Mouse (Mus musculus) stomach, postnatal 0 days (tissue): ENCODE measurements around the gene Ip6k1. TPM values are rescaled to one million over a fixed set of nuclear protein-coding genes. Genes with fewer than 3 reads are reported as not detected.

Experiments used
- ATAC-seq: fragments of 200-750 bp; cut with Nextera tagmentation; 2 replicates; pipeline ENCODE4 v1.8.0; 2017; ENCODE audit not compliant: low FRiP score, low TSS enrichment
- DNase-seq: peaks from one replicate; pipeline ENCODE4 v3.0.0-alpha.2; 2016; ENCODE audit warnings: low spot score
- H3K27ac ChIP-seq: fragments of 300-500 bp; sonication (generic); replicated peaks from 2 replicates; pipeline ENCODE4 v1.5.1; 2014; ENCODE audit warnings: mild to moderate bottlenecking, control low read depth
- H3K27me3 ChIP-seq: fragments of 300-500 bp; sonication (generic); 2 replicates; pipeline ENCODE4 v1.6.1; 2014; ENCODE audit warnings: low read length; ENCODE audit not compliant: control insufficient read depth, insufficient read depth
- H3K36me3 ChIP-seq: fragments of 300-500 bp; sonication (generic); 2 replicates; pipeline ENCODE4 v1.6.1; 2014; ENCODE audit warnings: low read length, mixed read lengths; ENCODE audit not compliant: control insufficient read depth, insufficient read depth
- H3K4me1 ChIP-seq: fragments of 300-500 bp; sonication (generic); replicated peaks from 2 replicates; pipeline ENCODE4 v1.6.1; 2014; ENCODE audit warnings: antibody characterized with exemption; ENCODE audit not compliant: control insufficient read depth, insufficient read depth
- H3K4me2 ChIP-seq: fragments of 300-500 bp; sonication (generic); replicated peaks from 2 replicates; pipeline ENCODE4 v1.6.1; 2014; ENCODE audit warnings: low read depth, mild to moderate bottlenecking, control low read depth, moderate library complexity
- H3K4me3 ChIP-seq: fragments of 300-500 bp; sonication (generic); 2 replicates; pipeline ENCODE4 v1.5.1; 2014; ENCODE audit warnings: low read depth, low read length, control low read depth
- H3K9ac ChIP-seq: fragments of 300-500 bp; sonication (generic); 2 replicates; pipeline ENCODE4 v1.6.1; 2014; ENCODE audit warnings: mild to moderate bottlenecking, low read length, control low read depth, mixed read lengths
- H3K9me3 ChIP-seq: fragments of 300-500 bp; sonication (generic); 2 replicates; pipeline ENCODE4 v1.6.1; 2016; ENCODE audit warnings: low read length; ENCODE audit not compliant: control insufficient read depth
- CTCF ChIP-seq: IDR thresholded peaks from 2 replicates; pipeline ENCODE4 v1.5.1; 2016; ENCODE audit warnings: antibody characterized with exemption, low read depth, mild to moderate bottlenecking, moderate library complexity
- EP300 ChIP-seq: optimal IDR thresholded peaks from 2 replicates; pipeline ENCODE3; 2016; ENCODE audit warnings: antibody characterized with exemption
- WGBS: fragments of 180-500 bp; shearing (Covaris S2); extraction: QIAGEN DNeasy Blood & Tissue Kit; methylation state at CpG from one replicate; pipeline ENCODE4 v1.1.7; 2014; 5-methylcytosine and 5-hydroxymethylcytosine counted together
- polyA plus RNA-seq: library from polyadenylated mRNA; unstranded; fragments of >200 nt; fragmentation: Nextera tagmentation; extraction: Ambion mirVana; gene quantifications from 2 replicates; pipeline ENCODE4 v1.2.1, GENCODE M21; 2015

Gene Ip6k1
- polyA plus RNA-seq, 1 experiment from 2014 or later = 24.0 TPM

DNA sequence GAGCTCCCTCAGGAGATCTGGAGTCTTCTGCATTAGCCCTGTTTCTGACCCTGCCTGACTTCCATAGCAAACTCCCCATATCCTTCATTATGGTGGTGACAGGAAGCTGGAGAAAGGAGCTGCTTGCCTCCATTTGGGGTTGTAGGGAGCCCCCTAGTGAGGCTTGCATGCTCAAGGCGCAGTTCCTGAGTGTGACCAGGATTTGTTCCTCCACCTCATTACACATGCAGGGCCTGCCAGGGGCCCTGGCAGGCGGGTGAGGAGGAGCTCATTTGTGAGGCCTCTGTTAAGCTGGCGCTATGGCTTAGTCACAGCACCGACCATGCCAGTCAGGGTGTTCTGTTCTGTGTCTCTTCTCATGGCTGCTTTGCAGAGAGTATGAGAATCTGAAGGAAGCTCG is 40.4 kb upstream of the Ip6k1 start:
- ATAC-seq = 0 out of 2 replicates have a peak, but pooled peaks have one; percentile 18

GRCm38 (mm10) chr9:107962916-107963315 is 39.4 kb upstream of the Ip6k1 start:
- no peaks in the 10 kb centered on the region for H3K36me3 ChIP-seq
- no peak overlapping the region for H3K4me3 ChIP-seq
- no peak overlapping the region for H3K4me2 ChIP-seq
- 95% methylated on average over 9 of the region's 9 CpGs for WGBS
- H3K9ac ChIP-seq = no peak overlapping the region
- no peaks in the 10 kb centered on the region for H3K4me1 ChIP-seq
- H3K27ac ChIP-seq = no peak overlapping the region
- no peaks in the 10 kb centered on the region for H3K9me3 ChIP-seq
- H3K27me3 ChIP-seq = no peaks in the 10 kb centered on the region
- DNase-seq = no peak
- no peak for TF ChIP-seq CTCF
- no peak for TF ChIP-seq EP300
- ATAC-seq = no peak

More for the DNA sequence above, 40.4 kb upstream of the Ip6k1 start:
- H3K9me3 ChIP-seq = no peaks in the 10 kb centered on the region
- no peak overlapping the region for H3K27ac ChIP-seq
- H3K4me2 ChIP-seq = no peak overlapping the region
- H3K4me1 ChIP-seq = no peaks in the 10 kb centered on the region
- no peak overlapping the region for H3K4me3 ChIP-seq
- WGBS = 50% methylated on average over 5 of the region's 5 CpGs
- H3K9ac ChIP-seq = no peak overlapping the region
- H3K36me3 ChIP-seq = no peaks in the 10 kb centered on the region
- TF ChIP-seq EP300 (no peak), CTCF (peak; percentile 75)
- DNase-seq = peak; percentile 51
- no peaks in the 10 kb centered on the region for H3K27me3 ChIP-seq

DNA sequence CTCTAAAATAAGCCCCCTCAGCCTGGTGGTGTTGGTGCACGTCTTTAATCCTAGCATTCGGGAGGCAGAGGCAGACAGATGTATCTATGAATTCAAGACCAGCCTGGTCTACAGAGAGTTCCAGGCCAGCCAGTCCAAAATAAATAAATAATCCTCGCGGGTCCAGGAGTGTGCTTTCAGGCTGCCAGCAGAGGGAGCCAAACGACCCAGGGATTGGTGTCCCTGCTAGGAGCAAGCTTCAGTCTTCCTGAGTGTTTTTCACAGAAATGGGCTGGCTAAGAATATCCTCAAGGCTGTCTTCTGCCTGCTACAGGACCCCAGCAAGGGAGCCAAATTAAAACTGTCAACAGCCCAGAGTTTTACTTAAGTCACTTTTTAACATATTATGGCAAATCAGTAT is 38.6 kb upstream of the Ip6k1 start:
- peak; percentile 78 for ATAC-seq
- H3K36me3 ChIP-seq = 0 out of 2 replicates have a peak, but pooled peaks cover under 1% of the 10 kb centered on the region
- H3K9me3 ChIP-seq = no peaks in the 10 kb centered on the region
- no peaks in the 10 kb centered on the region for H3K4me1 ChIP-seq
- H3K27ac ChIP-seq = no peak overlapping the region
- TF ChIP-seq CTCF = peak; percentile 98
- no peak for TF ChIP-seq EP300
- no peak overlapping the region for H3K4me2 ChIP-seq
- no peak overlapping the region for H3K4me3 ChIP-seq
- no peaks in the 10 kb centered on the region for H3K27me3 ChIP-seq
- peak; percentile 89 for DNase-seq
- no peak overlapping the region for H3K9ac ChIP-seq
- WGBS = 17% methylated on average over 5 of the region's 5 CpGs

GRCm38 (mm10) chr9:107964681-107965080 is 37.6 kb upstream of the Ip6k1 start:
- H3K27me3 ChIP-seq = no peaks in the 10 kb centered on the region
- H3K9ac ChIP-seq = no peak overlapping the region
- no peaks in the 10 kb centered on the region for H3K9me3 ChIP-seq
- TF ChIP-seq CTCF (no peak), EP300 (no peak)
- no peak for DNase-seq
- no peak overlapping the region for H3K4me3 ChIP-seq
- 90% methylated on average over 9 of the region's 9 CpGs for WGBS
- no peak overlapping the region for H3K27ac ChIP-seq
- H3K4me1 ChIP-seq = no peaks in the 10 kb centered on the region
- ATAC-seq = no peak
- 0 out of 2 replicates have a peak, but pooled peaks cover 2% of the 10 kb centered on the region for H3K36me3 ChIP-seq
- no peak overlapping the region for H3K4me2 ChIP-seq

GRCm38 (mm10) chr9:107966676-107967075 is 35.6 kb upstream of the Ip6k1 start:
- no peak overlapping the region for H3K4me2 ChIP-seq
- WGBS = 85% methylated on average over 10 of the region's 10 CpGs
- no peaks in the 10 kb centered on the region for H3K27me3 ChIP-seq
- no peak overlapping the region for H3K9ac ChIP-seq
- ATAC-seq (no peak), DNase-seq (no peak)
- 0 out of 2 replicates have a peak, but pooled peaks cover 2% of the 10 kb centered on the region for H3K36me3 ChIP-seq
- no peak overlapping the region for H3K4me3 ChIP-seq
- H3K9me3 ChIP-seq = no peaks in the 10 kb centered on the region
- TF ChIP-seq CTCF (no peak), EP300 (no peak)
- H3K27ac ChIP-seq = no peak overlapping the region
- no peaks in the 10 kb centered on the region; the same call in 1 of the 2 replicates for H3K4me1 ChIP-seq

- H3K9ac ChIP-seq = no peak overlapping the region
- no peak for DNase-seq
- no peak overlapping the region for H3K4me3 ChIP-seq
- H3K36me3 ChIP-seq = 0 out of 2 replicates have a peak, but pooled peaks cover 2% of the 10 kb centered on the region
- H3K27me3 ChIP-seq = no peaks in the 10 kb centered on the region
- H3K27ac ChIP-seq = no peak overlapping the region
- ATAC-seq = no peak
- H3K4me2 ChIP-seq = no peak overlapping the region
- TF ChIP-seq EP300 (no peak), CTCF (no peak)
- 79% methylated on average over 6 of the region's 6 CpGs for WGBS
- H3K4me1 ChIP-seq = no peaks in the 10 kb centered on the region; the same call in 1 of the 2 replicates
- H3K9me3 ChIP-seq = no peaks in the 10 kb centered on the region
These were observed 34.9 kb upstream of the Ip6k1 start for GRCm38 (mm10) chr9:107967437-107967836.
